9 mouse cellular contexts compared by ENCODE assay signal in genomic region chr6:31189060-31189459, GRCm38 (mm10).
DNase-seq lines count a peak whose midpoint lies in the region; ATAC-seq and TF ChIP-seq lines count a peak whose summit lies in the region.
"Had no signal": no experiment of that assay in that cellular context is flagged by ENCODE, and none has a peak within 500 bp of the region (broad histone marks: within the 10 kb centered on the region; RNA-seq: fewer than 3 reads in every experiment).

No protein-coding gene starts in this region.

- peak; percentile 41; the same call in 1 of the 2 replicates for TF ChIP-seq CTCF in spleen, adult 2 months (IDR thresholded peaks at IDR 0.05; ENCODE audit: extremely low read depth, insufficient read depth, insufficient read length, insufficient replicate concordance)

- 58% methylated on average over 7 of the region's 7 CpGs for WGBS in spleen, adult 2 months
- WGBS in forebrain, embryonic 13.5 days, result 63% methylated on average over 7 of the region's 7 CpGs

- H3K4me3 ChIP-seq in spleen, adult 2 months (ENCODE audit: extremely low read depth, insufficient read depth, insufficient read length), result no peak overlapping the region
- H3K4me3 ChIP-seq in forebrain, embryonic 13.5 days, result no peak overlapping the region
- H3K4me3 ChIP-seq: limb, embryonic 12.5 days had no signal

- intact Hi-C loops in gastrocnemius, postnatal 14 days (cut with DNase I; ENCODE audit: low total_unique reads), result no loop called here

- H3K9me3 ChIP-seq in forebrain, embryonic 13.5 days (replicated peaks), result no peaks in the 10 kb centered on the region
- H3K9me3 ChIP-seq: limb, embryonic 12.5 days had no signal

- H3K4me2 ChIP-seq in forebrain, embryonic 13.5 days, result no peak overlapping the region
- H3K4me2 ChIP-seq: limb, embryonic 12.5 days had no signal

- 0 out of 2 replicates have a peak, but pooled peaks cover 2% of the 10 kb centered on the region for H3K36me3 ChIP-seq in spleen, adult 2 months (ENCODE audit: control insufficient read depth, insufficient read depth, low read length)
- no peaks in the 10 kb centered on the region for H3K36me3 ChIP-seq in forebrain, embryonic 13.5 days (ENCODE audit: poor library complexity, severe bottlenecking)
- H3K36me3 ChIP-seq: limb, embryonic 12.5 days had no signal

- DNase-seq in gastrocnemius, postnatal 14 days, result peak; percentile 17
- no peak for DNase-seq in gastrocnemius, adult 18-20 months (ENCODE audit: low spot score)
- DNase-seq in spleen, adult 2 months (ENCODE audit: low read depth in 1 of 2, low spot score in 2 of 2), result no peak
- DNase-seq in spleen, postnatal 4 days (ENCODE audit: low spot score in 2 of 2), result no peak
- peak; percentile 24 for DNase-seq in mesoderm, embryonic 11.5 days (ENCODE audit: low read depth, low spot score)
- no peak for DNase-seq in left cerebral cortex, adult 18-20 months (ENCODE audit: low spot score in 2 of 2)
- no peak for DNase-seq in spleen, adult 12 weeks (ENCODE audit: low spot score)

- ATAC-seq in forebrain, embryonic 13.5 days, result peak; percentile 41; the same call in 1 of the 2 replicates

- TF ChIP-seq POLR2A in spleen, adult 2 months (IDR thresholded peaks at IDR 0.05; ENCODE audit: low read depth, low read length), result no peak

- peaks cover 21% of the 10 kb centered on the region; the same call in 1 of the 2 replicates for H3K4me1 ChIP-seq in spleen, adult 2 months (ENCODE audit: control insufficient read depth, insufficient read depth, insufficient read length)
- H3K4me1 ChIP-seq in forebrain, embryonic 13.5 days, result peaks cover 4% of the 10 kb centered on the region; the same call in 1 of the 2 replicates
- H3K4me1 ChIP-seq: limb, embryonic 12.5 days had no signal

- H3K27me3 ChIP-seq in spleen, adult 2 months (ENCODE audit: control insufficient read depth, insufficient read depth, low read length), result no peaks in the 10 kb centered on the region
- H3K27me3 ChIP-seq in forebrain, embryonic 13.5 days, result no peaks in the 10 kb centered on the region
- H3K27me3 ChIP-seq: limb, embryonic 12.5 days had no signal

- H3K27ac ChIP-seq in spleen, adult 2 months (ENCODE audit: insufficient read depth, low read length), result no peak overlapping the region
- H3K27ac ChIP-seq in forebrain, embryonic 13.5 days, result no peak overlapping the region
- H3K27ac ChIP-seq: limb, embryonic 12.5 days had no signal

- H3K9ac ChIP-seq in forebrain, embryonic 13.5 days, result no peak overlapping the region
- H3K9ac ChIP-seq: limb, embryonic 12.5 days had no signal

Comparison
In these comparisons a context has a peak if more than half of its experiments do, and no peak if none do; other contexts are left out.
1. DNase-seq: peak in gastrocnemius, postnatal 14 days (single experiment) and mesoderm, embryonic 11.5 days (single experiment); none in gastrocnemius, adult 18-20 months (single experiment), spleen, adult 2 months (0 of 2), spleen, postnatal 4 days (0 of 2), left cerebral cortex, adult 18-20 months (0 of 2) and spleen, adult 12 weeks (single experiment).